Comparison of ENCODE assay signal across 8 mouse cellular contexts in the genomic region with DNA sequence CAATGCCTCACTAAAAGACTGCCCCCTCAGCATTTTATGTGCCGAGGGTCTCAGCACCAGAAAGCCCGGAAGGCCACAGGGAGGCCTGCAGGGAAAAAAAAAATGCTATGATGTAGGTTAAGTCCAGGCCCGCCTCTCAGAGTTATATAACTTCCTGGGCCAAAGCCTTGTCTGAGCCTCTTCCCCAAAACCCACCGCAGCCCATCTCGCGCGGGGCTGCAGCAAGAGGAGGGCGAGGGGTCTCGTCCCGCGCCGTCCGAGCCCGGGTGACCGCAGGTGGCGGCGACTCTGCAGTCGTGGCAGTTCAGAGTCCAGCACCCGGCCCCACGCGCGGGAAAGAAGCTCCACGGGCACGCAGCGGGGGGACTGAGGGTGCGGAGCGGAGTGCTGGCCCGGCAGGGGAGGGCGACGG. TPM values are rescaled to one million over a fixed set of nuclear protein-coding genes. Genes with fewer than 3 reads are reported as not detected.
A peak's percentile ranks its signal among the peaks of the same experiment; 100 is the strongest.
DNase-seq lines count a peak whose midpoint lies in the region; ATAC-seq and TF ChIP-seq lines count a peak whose summit lies in the region.

No protein-coding gene starts in this region.

- H3K4me2 ChIP-seq in forebrain, embryonic 14.5 days (ENCODE audit: low read length): peak overlapping the region; percentile 66
- peak overlapping the region; percentile 92 for H3K4me2 ChIP-seq in liver, embryonic 15.5 days
- H3K4me2 ChIP-seq in stomach, embryonic 14.5 days (replicated peaks; ENCODE audit: low read depth, low read length): peak overlapping the region; percentile 64

- no peaks in the 10 kb centered on the region for H3K9me3 ChIP-seq in forebrain, embryonic 14.5 days (replicated peaks; ENCODE audit: control insufficient read depth, low read length)
- no peaks in the 10 kb centered on the region for H3K9me3 ChIP-seq in liver, embryonic 15.5 days (replicated peaks)
- H3K9me3 ChIP-seq in stomach, embryonic 14.5 days (ENCODE audit: control insufficient read depth, low read depth, low read length): no peaks in the 10 kb centered on the region

- H3K9ac ChIP-seq in forebrain, embryonic 14.5 days (ENCODE audit: low read length): peak overlapping the region; percentile 97
- H3K9ac ChIP-seq in liver, embryonic 15.5 days: peak overlapping the region; percentile 98
- H3K9ac ChIP-seq in stomach, embryonic 14.5 days (replicated peaks; ENCODE audit: low read depth, low read length): peak overlapping the region; percentile 82

- H3K27me3 ChIP-seq in forebrain, embryonic 14.5 days (replicated peaks; ENCODE audit: control insufficient read depth, insufficient read depth, low read length): no peaks in the 10 kb centered on the region
- no peaks in the 10 kb centered on the region for H3K27me3 ChIP-seq in liver, embryonic 15.5 days
- no peaks in the 10 kb centered on the region for H3K27me3 ChIP-seq in stomach, embryonic 14.5 days (ENCODE audit: control insufficient read depth, insufficient read depth, low read length)

- WGBS in forebrain, embryonic 14.5 days: under 1% methylated on average over 29 of the region's 30 CpGs
- WGBS in liver, embryonic 15.5 days (ENCODE audit: insufficient replicate concordance): under 1% methylated on average over 29 of the region's 30 CpGs
- WGBS in stomach, embryonic 14.5 days: 0% methylated on average over 25 of the region's 30 CpGs

- peaks cover 7% of the 10 kb centered on the region for H3K4me1 ChIP-seq in forebrain, embryonic 14.5 days (ENCODE audit: control insufficient read depth, insufficient read depth, low read length)
- peaks cover 51% of the 10 kb centered on the region for H3K4me1 ChIP-seq in liver, embryonic 15.5 days (replicated peaks)
- peaks cover 8% of the 10 kb centered on the region for H3K4me1 ChIP-seq in stomach, embryonic 14.5 days (ENCODE audit: control insufficient read depth, insufficient read depth, low read length)

- H3K36me3 ChIP-seq in forebrain, embryonic 14.5 days (ENCODE audit: control insufficient read depth, insufficient read depth, low read length): no peaks in the 10 kb centered on the region
- peaks cover 18% of the 10 kb centered on the region for H3K36me3 ChIP-seq in liver, embryonic 15.5 days (replicated peaks)
- no peaks in the 10 kb centered on the region for H3K36me3 ChIP-seq in stomach, embryonic 14.5 days (ENCODE audit: control insufficient read depth, insufficient read depth, low read length)

- no peak for DNase-seq in left cerebral cortex, adult 2 months (ENCODE audit: extremely low spot score in 1 of 2, low spot score in 2 of 2)
- no peak for DNase-seq in left cerebral cortex, adult 9 months (ENCODE audit: low spot score in 2 of 2)
- peak; percentile 57 for DNase-seq in adipocyte (ENCODE audit: low spot score)
- peak; percentile 36 for DNase-seq in forebrain, embryonic 14.5 days (ENCODE audit: low spot score)
- no peak for DNase-seq in natural killer cell, adult 2 months (ENCODE audit: low spot score in 2 of 2)
- no peak for DNase-seq in left cerebral cortex, postnatal 4 days

- intact Hi-C loops in left cerebral cortex, adult 2 months (cut with DNase I): no loop called here
- intact Hi-C loops in left cerebral cortex, postnatal 4 days (cut with DNase I): no loop called here

- H3K4me3 ChIP-seq in left cerebral cortex, adult 2 months: peak overlapping the region; percentile 75
- peak overlapping the region; percentile 87 for H3K4me3 ChIP-seq in forebrain, embryonic 14.5 days (ENCODE audit: low read depth, low read length)
- peak overlapping the region; percentile 94 for H3K4me3 ChIP-seq in liver, embryonic 15.5 days (replicated peaks)
- H3K4me3 ChIP-seq in stomach, embryonic 14.5 days (ENCODE audit: low read depth, low read length): peak overlapping the region; percentile 76

- TF ChIP-seq CTCF in left cerebral cortex, adult 2 months (IDR thresholded peaks at IDR 0.05): no peak

- no peak for ATAC-seq in forebrain, embryonic 14.5 days
- peak; percentile 37 for ATAC-seq in liver, embryonic 15.5 days (ENCODE audit: insufficient read depth)
- peak; percentile 55 for ATAC-seq in stomach, embryonic 14.5 days (ENCODE audit: insufficient number of reproducible peaks, insufficient read depth, low FRiP score, low read depth)

- H3K27ac ChIP-seq in left cerebral cortex, adult 2 months: peak overlapping the region; percentile 99
- H3K27ac ChIP-seq in forebrain, embryonic 14.5 days (ENCODE audit: low read depth, low read length): peak overlapping the region; percentile 44; the same call in 1 of the 2 replicates
- H3K27ac ChIP-seq in liver, embryonic 15.5 days (replicated peaks): peak overlapping the region; percentile 98
- peak overlapping the region; percentile 77 for H3K27ac ChIP-seq in stomach, embryonic 14.5 days (ENCODE audit: low read length)

RNA-seq across cellular contexts. Expression of a gene that starts 0.4 kb away (rescaled TPM):
- 1 to 10 TPM; 6.4 to 6.5 TPM for total RNA-seq in left cerebral cortex, adult 2 months (2021)
- 7.3 and 7.7 TPM in 2 replicates for polyA plus RNA-seq in forebrain, embryonic 14.5 days (2014; fragmentation: Nextera tagmentation; extraction: Ambion mirVana)
- 12.4 and 14.0 TPM in 2 replicates for polyA plus RNA-seq in liver, embryonic 15.5 days (2015; fragmentation: Nextera tagmentation; extraction: Ambion mirVana)
- polyA plus RNA-seq in stomach, embryonic 14.5 days (2014; fragmentation: Nextera tagmentation; extraction: Ambion mirVana): 13.0 and 14.0 TPM in 2 replicates
- 10 to 100 TPM in 1 of 2 experiments, 1 to 10 TPM in 1; 9.3 to 12.4 TPM for total RNA-seq in left cerebral cortex, postnatal 4 days (2021)

RNA-seq across cellular contexts. Expression of a gene that starts 0.4 kb away (rescaled TPM):
- total RNA-seq in left cerebral cortex, adult 2 months (2021): 10 to 100 TPM; 18.6 to 27.6 TPM
- 38.1 and 38.3 TPM in 2 replicates for polyA plus RNA-seq in forebrain, embryonic 14.5 days (2014; fragmentation: Nextera tagmentation; extraction: Ambion mirVana)
- polyA plus RNA-seq in liver, embryonic 15.5 days (2015; fragmentation: Nextera tagmentation; extraction: Ambion mirVana): 60.8 and 65.2 TPM in 2 replicates
- 48.7 and 61.3 TPM in 2 replicates for polyA plus RNA-seq in stomach, embryonic 14.5 days (2014; fragmentation: Nextera tagmentation; extraction: Ambion mirVana)
- total RNA-seq in left cerebral cortex, postnatal 4 days (2021): 10 to 100 TPM; 13.1 to 14.3 TPM

RNA-seq across cellular contexts. Expression of a gene that starts 53.3 kb away (rescaled TPM):
- not detected for total RNA-seq in left cerebral cortex, adult 2 months (2021)
- polyA plus RNA-seq in forebrain, embryonic 14.5 days (2014; fragmentation: Nextera tagmentation; extraction: Ambion mirVana): not detected in 2 replicates
- not detected in 2 replicates for polyA plus RNA-seq in liver, embryonic 15.5 days (2015; fragmentation: Nextera tagmentation; extraction: Ambion mirVana)
- not detected in 2 replicates for polyA plus RNA-seq in stomach, embryonic 14.5 days (2014; fragmentation: Nextera tagmentation; extraction: Ambion mirVana)
- not detected for total RNA-seq in left cerebral cortex, postnatal 4 days (2021)

RNA-seq across cellular contexts. Expression of a gene that starts 59.2 kb away (rescaled TPM):
- not detected for total RNA-seq in left cerebral cortex, adult 2 months (2021)
- not detected in 2 replicates for polyA plus RNA-seq in forebrain, embryonic 14.5 days (2014; fragmentation: Nextera tagmentation; extraction: Ambion mirVana)
- polyA plus RNA-seq in liver, embryonic 15.5 days (2015; fragmentation: Nextera tagmentation; extraction: Ambion mirVana): not detected in 2 replicates
- not detected in 2 replicates for polyA plus RNA-seq in stomach, embryonic 14.5 days (2014; fragmentation: Nextera tagmentation; extraction: Ambion mirVana)
- total RNA-seq in left cerebral cortex, postnatal 4 days (2021): not detected

Comparison
In these comparisons a context has a peak if more than half of its experiments do, and no peak if none do; other contexts are left out.
1. DNase-seq: peak in adipocyte (single experiment) and forebrain, embryonic 14.5 days (single experiment); none in left cerebral cortex, adult 2 months (0 of 2), left cerebral cortex, adult 9 months (0 of 2), natural killer cell, adult 2 months (0 of 2) and left cerebral cortex, postnatal 4 days (single experiment).
2. H3K27ac ChIP-seq: peak in every context shown above with its lines; median percentile 99 in left cerebral cortex, adult 2 months; 98 in liver, embryonic 15.5 days; 77 in stomach, embryonic 14.5 days; 44 in forebrain, embryonic 14.5 days.
3. Peak in every context shown above with its lines, with median percentiles within 50 percentile points of each other: H3K4me3 ChIP-seq, H3K4me2 ChIP-seq and H3K9ac ChIP-seq.